Mouse (Mus musculus) stomach, embryonic 16.5 days (tissue): Measurements from ENCODE around the gene Ip6k3. TPM values are rescaled to one million over a fixed set of nuclear protein-coding genes. Genes with fewer than 3 reads are reported as not detected.
A peak's percentile ranks its signal among the peaks of the same experiment; 100 is the strongest.

Experiments
- ATAC-seq: fragments of 200-750 bp; cut with Nextera tagmentation; 2 replicates; pipeline ENCODE4 v1.8.0; 2017; ENCODE audit warnings: moderate number of reproducible peaks, moderate TSS enrichment; ENCODE audit not compliant: insufficient read depth, low FRiP score
- H3K27ac ChIP-seq: fragments of 300-500 bp; sonication (generic); 2 replicates; pipeline ENCODE4 v1.5.1; 2014; ENCODE audit warnings: low read length
- H3K27me3 ChIP-seq: fragments of 300-500 bp; sonication (generic); 2 replicates; pipeline ENCODE4 v1.6.1; 2014; ENCODE audit warnings: low read length, control low read depth, mixed read lengths; ENCODE audit not compliant: control insufficient read depth, insufficient read depth
- H3K36me3 ChIP-seq: fragments of 300-500 bp; sonication (generic); 2 replicates; pipeline ENCODE4 v1.6.1; 2014; ENCODE audit warnings: low read length; ENCODE audit not compliant: control insufficient read depth, insufficient read depth
- H3K4me1 ChIP-seq: fragments of 300-500 bp; sonication (generic); 2 replicates; pipeline ENCODE4 v1.6.1; 2014; ENCODE audit warnings: low read length, control low read depth, mixed read lengths; ENCODE audit not compliant: control insufficient read depth, insufficient read depth
- H3K4me2 ChIP-seq: fragments of 300-500 bp; sonication (generic); 2 replicates; pipeline ENCODE4 v1.6.1; 2014; ENCODE audit warnings: low read depth, low read length, mixed read lengths
- H3K4me3 ChIP-seq: fragments of 300-500 bp; sonication (generic); replicated peaks from 2 replicates; pipeline ENCODE4 v1.5.1; 2014; ENCODE audit warnings: mild to moderate bottlenecking, low read length
- H3K9ac ChIP-seq: fragments of 300-500 bp; sonication (generic); 2 replicates; pipeline ENCODE4 v1.6.1; 2014; ENCODE audit warnings: low read length
- H3K9me3 ChIP-seq: fragments of 300-500 bp; sonication (generic); replicated peaks from 2 replicates; pipeline ENCODE4 v1.6.1; 2016; ENCODE audit warnings: low read length, control low read depth; ENCODE audit not compliant: control insufficient read depth
- WGBS: fragments of 180-500 bp; shearing (Covaris S2); extraction: QIAGEN DNeasy Blood & Tissue Kit; methylation state at CpG from one replicate; pipeline ENCODE4 v1.1.7; 2014; 5-methylcytosine and 5-hydroxymethylcytosine counted together
- polyA plus RNA-seq: library from polyadenylated mRNA; unstranded; fragments of >200 nt; fragmentation: Nextera tagmentation; extraction: Ambion mirVana; gene quantifications from 2 replicates; pipeline ENCODE4 v1.2.1, GENCODE M21; 2015

Gene Ip6k3
- polyA plus RNA-seq, 1 experiment from 2014 or later, result 1.3 TPM

DNA sequence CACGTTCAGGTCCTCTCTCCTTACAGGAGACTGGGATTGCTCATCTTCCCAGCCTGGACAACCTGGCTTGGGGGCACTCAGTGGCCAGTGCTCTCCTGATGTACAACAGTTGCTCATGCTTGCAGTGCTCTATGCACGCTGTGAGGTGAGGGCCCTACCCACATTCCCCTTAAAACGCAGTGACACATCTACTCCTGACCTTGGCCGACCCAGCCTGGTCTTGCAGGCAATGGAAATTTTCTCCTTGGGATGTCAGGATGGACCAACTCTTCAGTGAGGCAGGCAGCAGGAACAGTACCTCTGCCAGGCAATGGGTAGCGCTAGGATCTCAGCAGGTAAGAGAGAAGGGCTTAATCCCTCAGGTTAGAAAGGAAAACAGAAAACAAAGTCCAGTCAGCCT lies 19.5 kb upstream of the Ip6k3 start:
- ATAC-seq, result no peak
- no peaks in the 10 kb centered on the region for H3K27me3 ChIP-seq
- no peaks in the 10 kb centered on the region for H3K9me3 ChIP-seq
- WGBS, result 63% methylated on average over 5 of the region's 5 CpGs
- H3K4me2 ChIP-seq, result no peak overlapping the region
- no peak overlapping the region for H3K4me3 ChIP-seq
- H3K4me1 ChIP-seq, result no peaks in the 10 kb centered on the region
- H3K9ac ChIP-seq, result no peak overlapping the region
- H3K27ac ChIP-seq, result no peak overlapping the region
- H3K36me3 ChIP-seq, result 0 out of 2 replicates have a peak, but pooled peaks cover 14% of the 10 kb centered on the region

DNA sequence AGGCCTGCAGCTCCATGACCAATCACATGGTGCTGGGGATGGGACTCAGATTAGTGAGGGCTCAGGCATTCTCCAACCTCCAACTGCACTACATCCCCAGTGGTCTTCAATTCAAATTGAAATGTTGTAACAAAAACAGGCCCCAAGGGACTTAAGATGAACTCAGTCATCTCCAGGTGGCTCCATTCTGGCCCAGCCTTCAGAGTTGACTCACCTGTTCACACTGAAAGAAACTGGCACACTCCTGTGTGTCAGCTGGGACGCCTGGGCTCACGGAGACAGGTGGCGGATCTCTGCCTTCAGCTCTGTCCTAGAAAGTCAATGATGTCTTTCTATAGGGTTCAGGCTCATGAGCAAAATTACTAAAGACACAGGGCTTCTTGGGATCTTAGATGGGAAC lies 18.5 kb upstream of the Ip6k3 start:
- H3K27me3 ChIP-seq, result no peaks in the 10 kb centered on the region
- no peak overlapping the region for H3K9ac ChIP-seq
- H3K9me3 ChIP-seq, result no peaks in the 10 kb centered on the region
- H3K27ac ChIP-seq, result no peak overlapping the region
- ATAC-seq, result no peak
- no peak overlapping the region for H3K4me3 ChIP-seq
- no peaks in the 10 kb centered on the region for H3K4me1 ChIP-seq
- 75% methylated on average over 3 of the region's 3 CpGs for WGBS
- H3K4me2 ChIP-seq, result no peak overlapping the region
- 0 out of 2 replicates have a peak, but pooled peaks cover 6% of the 10 kb centered on the region for H3K36me3 ChIP-seq

GRCm38 (mm10) chr17:27183667-27184292 lies 16.2 kb upstream of the Ip6k3 start:
- peak; percentile 62; the same call in 1 of the 2 replicates for ATAC-seq
- no peaks in the 10 kb centered on the region for H3K9me3 ChIP-seq
- H3K9ac ChIP-seq, result no peak overlapping the region
- H3K27ac ChIP-seq, result no peak overlapping the region
- no peaks in the 10 kb centered on the region for H3K27me3 ChIP-seq
- no peak overlapping the region for H3K4me2 ChIP-seq
- no peaks in the 10 kb centered on the region for H3K4me1 ChIP-seq
- WGBS, result 74% methylated on average over 12 of the region's 12 CpGs
- no peaks in the 10 kb centered on the region for H3K36me3 ChIP-seq
- no peak overlapping the region for H3K4me3 ChIP-seq

DNA sequence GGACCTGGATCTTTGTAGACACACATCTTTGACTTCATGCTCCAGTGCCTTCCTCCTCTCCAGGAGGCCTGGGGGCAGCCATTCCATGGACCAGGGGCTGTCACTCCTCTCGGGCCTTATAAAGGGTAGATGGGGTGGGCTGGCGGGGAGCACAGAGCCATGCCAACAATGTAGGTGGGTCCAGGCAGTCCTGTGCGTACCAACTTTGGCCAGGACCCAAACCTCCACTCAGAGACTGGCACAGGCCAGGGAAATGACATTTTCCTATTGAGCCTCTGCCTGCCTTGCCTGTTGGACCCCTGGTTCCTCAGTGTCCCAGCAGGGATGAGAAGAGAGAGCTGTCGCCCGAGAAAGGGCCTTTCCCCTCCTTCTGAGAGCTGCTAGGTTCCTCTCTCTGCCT lies 14.8 kb upstream of the Ip6k3 start:
- WGBS, result 76% methylated on average over 5 of the region's 5 CpGs
- Histone ChIP-seq H3K4me2 (no peak overlapping the region), H3K9ac (no peak overlapping the region), H3K4me3 (no peak overlapping the region), H3K4me1 (no peaks in the 10 kb centered on the region), H3K27ac (no peak overlapping the region), H3K27me3 (no peaks in the 10 kb centered on the region), H3K9me3 (no peaks in the 10 kb centered on the region), H3K36me3 (no peaks in the 10 kb centered on the region)
- ATAC-seq, result no peak

DNA sequence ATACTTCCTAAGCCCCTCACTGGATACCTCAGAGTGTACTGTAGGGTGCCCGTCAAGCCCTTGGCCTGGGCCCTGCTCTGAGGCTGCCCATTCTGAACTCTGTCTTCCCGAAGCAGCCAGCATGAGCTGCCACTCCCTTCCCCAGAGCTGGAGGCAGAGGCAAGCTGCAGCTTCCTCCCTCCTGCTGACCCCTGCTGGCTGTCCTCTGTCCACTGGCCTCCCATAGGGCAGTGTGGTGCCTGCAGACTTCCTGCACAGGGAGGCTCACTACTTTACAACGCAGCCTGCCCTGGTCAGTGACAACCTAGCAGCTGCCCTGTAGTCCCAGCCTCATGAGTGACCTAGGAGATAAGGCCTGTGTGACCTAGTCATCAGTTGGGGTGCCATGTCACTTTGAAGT lies 14.1 kb upstream of the Ip6k3 start:
- Histone ChIP-seq H3K9me3 (no peaks in the 10 kb centered on the region), H3K9ac (no peak overlapping the region), H3K4me3 (no peak overlapping the region), H3K27me3 (no peaks in the 10 kb centered on the region), H3K4me2 (no peak overlapping the region), H3K36me3 (no peaks in the 10 kb centered on the region), H3K4me1 (no peaks in the 10 kb centered on the region), H3K27ac (no peak overlapping the region)
- WGBS, result 37% methylated on average over 3 of the region's 3 CpGs
- ATAC-seq, result peak; percentile 37; the same call in 1 of the 2 replicates

DNA sequence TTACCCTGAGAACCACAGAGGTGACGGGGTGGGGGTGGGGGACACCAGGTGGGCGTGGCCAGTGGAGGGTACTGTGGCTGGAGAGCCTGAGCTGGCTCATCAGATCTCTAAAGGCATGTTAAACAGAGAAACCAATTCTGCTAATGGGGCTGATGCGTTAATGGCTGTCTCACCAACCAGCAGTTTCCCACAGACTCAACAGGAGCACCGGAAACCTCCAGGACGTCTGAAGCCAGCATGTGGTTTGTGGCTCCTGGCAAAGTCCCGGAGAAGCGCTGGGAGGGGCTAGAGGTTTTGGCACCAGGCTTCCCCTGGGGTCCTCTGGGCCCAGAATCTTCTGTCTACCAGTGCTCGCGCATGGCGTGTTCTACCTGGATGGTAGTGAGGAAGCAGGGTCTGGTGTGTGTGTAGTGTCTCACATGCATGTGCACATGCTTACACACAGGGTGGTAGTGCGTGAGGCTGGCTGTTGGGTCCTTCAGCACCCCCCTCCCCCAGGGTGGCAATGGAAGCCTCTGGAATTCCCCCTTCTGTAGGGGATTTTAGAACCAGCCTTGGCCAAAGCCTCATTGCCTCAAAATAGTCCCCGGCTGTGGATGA lies 12.2 kb upstream of the Ip6k3 start:
- H3K4me2 ChIP-seq, result no peak overlapping the region
- H3K9ac ChIP-seq, result no peak overlapping the region
- 60% methylated on average over 12 of the region's 12 CpGs for WGBS
- H3K4me3 ChIP-seq, result no peak overlapping the region
- no peaks in the 10 kb centered on the region for H3K36me3 ChIP-seq
- H3K4me1 ChIP-seq, result no peaks in the 10 kb centered on the region
- no peaks in the 10 kb centered on the region for H3K9me3 ChIP-seq
- no peaks in the 10 kb centered on the region for H3K27me3 ChIP-seq
- H3K27ac ChIP-seq, result no peak overlapping the region
- no peak for ATAC-seq

- no peak overlapping the region for H3K4me3 ChIP-seq
- no peak overlapping the region for H3K4me2 ChIP-seq
- H3K4me1 ChIP-seq, result no peaks in the 10 kb centered on the region
- H3K27ac ChIP-seq, result no peak overlapping the region
- 94% methylated on average over 17 of the region's 17 CpGs for WGBS
- no peak for ATAC-seq
- no peak overlapping the region for H3K9ac ChIP-seq
- no peaks in the 10 kb centered on the region for H3K36me3 ChIP-seq
- no peaks in the 10 kb centered on the region for H3K9me3 ChIP-seq
- H3K27me3 ChIP-seq, result no peaks in the 10 kb centered on the region
Measured at GRCm38 (mm10) chr17:27178427-27179177, 11.0 kb upstream of the Ip6k3 start.

DNA sequence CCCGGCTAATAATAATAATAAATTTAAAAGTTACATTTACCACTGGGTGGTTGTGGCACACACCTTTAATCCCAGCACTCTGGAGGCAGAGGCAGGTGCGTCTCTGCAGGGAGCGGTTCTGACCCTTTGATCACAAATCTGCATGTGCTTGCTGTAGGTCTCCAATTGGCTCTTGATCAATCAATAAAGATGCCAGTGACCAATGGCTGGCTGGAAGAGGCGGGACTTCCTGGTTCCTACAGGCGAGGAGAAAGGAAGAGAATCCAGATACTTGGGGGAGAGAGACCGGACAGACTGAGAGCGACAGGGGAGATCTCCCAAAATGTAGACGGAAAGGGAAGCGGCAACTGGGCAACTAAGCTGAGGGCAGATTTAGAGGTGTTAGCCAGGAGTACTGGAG lies 10.4 kb upstream of the Ip6k3 start:
- H3K36me3 ChIP-seq, result no peaks in the 10 kb centered on the region
- H3K27ac ChIP-seq, result no peak overlapping the region
- no peak overlapping the region for H3K4me3 ChIP-seq
- ATAC-seq, result no peak
- H3K27me3 ChIP-seq, result no peaks in the 10 kb centered on the region
- H3K9ac ChIP-seq, result no peak overlapping the region
- H3K4me2 ChIP-seq, result no peak overlapping the region
- 91% methylated on average over 9 of the region's 9 CpGs for WGBS
- no peaks in the 10 kb centered on the region for H3K9me3 ChIP-seq
- no peaks in the 10 kb centered on the region for H3K4me1 ChIP-seq

DNA sequence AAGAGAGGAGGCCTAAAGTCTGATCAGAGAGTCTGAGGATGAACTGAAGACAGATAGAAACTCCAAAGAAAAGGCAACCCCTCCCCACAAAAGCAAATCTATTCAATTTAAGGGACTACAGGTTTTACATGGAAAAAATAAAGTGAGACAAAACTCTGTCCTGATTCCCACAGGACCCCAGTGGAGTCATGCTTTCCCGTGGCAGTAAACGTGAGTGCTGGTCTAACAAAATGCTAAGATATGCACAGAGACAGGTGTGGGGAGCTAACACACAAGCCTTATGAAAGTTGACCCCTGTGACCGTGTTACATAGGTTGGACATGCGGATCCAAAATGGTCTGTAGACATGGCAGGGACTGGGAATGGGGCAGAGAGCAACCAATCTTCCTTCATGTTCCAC lies 9.2 kb upstream of the Ip6k3 start:
- Histone ChIP-seq H3K9ac (no peak overlapping the region), H3K4me1 (no peaks in the 10 kb centered on the region), H3K27ac (no peak overlapping the region), H3K4me2 (no peak overlapping the region), H3K9me3 (no peaks in the 10 kb centered on the region), H3K4me3 (no peak overlapping the region), H3K27me3 (no peaks in the 10 kb centered on the region), H3K36me3 (no peaks in the 10 kb centered on the region)
- 91% methylated on average over 4 of the region's 4 CpGs for WGBS
- no peak for ATAC-seq
